Mouse (Mus musculus): Measurements from ENCODE around the gene Adamts2. TPM values are rescaled to one million over a fixed set of nuclear protein-coding genes. Genes with fewer than 3 reads are reported as not detected.

Gene Adamts2
- total RNA-seq, 4 experiments from 2014 or later = 5.7 to 9.0 (median 8.2) TPM

GRCm38 (mm10) chr11:50622238-50622726, 20.4 kb downstream of the Adamts2 start:
- DNase-seq (ENCODE audit: low spot score in 2 of 2) = no peak

GRCm38 (mm10) chr11:50623806-50624205, 21.9 kb downstream of the Adamts2 start:
- DNase-seq (ENCODE audit: low spot score in 2 of 2) = no peak

- no peak for DNase-seq (ENCODE audit: low spot score in 2 of 2)
These were observed 22.4 kb downstream of the Adamts2 start for GRCm38 (mm10) chr11:50624239-50624638.

- no peak for DNase-seq (ENCODE audit: low spot score in 2 of 2)
These were observed 22.8 kb downstream of the Adamts2 start for GRCm38 (mm10) chr11:50624720-50625119.

- no peak for DNase-seq (ENCODE audit: low spot score in 2 of 2)
These were observed 27.0 kb downstream of the Adamts2 start for GRCm38 (mm10) chr11:50628915-50629314.

GRCm38 (mm10) chr11:50630462-50630861, 28.6 kb downstream of the Adamts2 start:
- DNase-seq (ENCODE audit: low spot score in 2 of 2) = no peak

GRCm38 (mm10) chr11:50632270-50632669, 30.4 kb downstream of the Adamts2 start:
- peak; percentile 8 to 59 for DNase-seq (ENCODE audit: low spot score in 2 of 2)

- DNase-seq (ENCODE audit: low spot score in 2 of 2) = no peak
These were observed 33.2 kb downstream of the Adamts2 start for GRCm38 (mm10) chr11:50635051-50635590.

- DNase-seq (ENCODE audit: low spot score in 2 of 2) = no peak
These were observed 35.1 kb downstream of the Adamts2 start for GRCm38 (mm10) chr11:50637026-50637425.

GRCm38 (mm10) chr11:50638197-50638867, 36.4 kb downstream of the Adamts2 start:
- no peak for DNase-seq (ENCODE audit: low spot score in 2 of 2)

GRCm38 (mm10) chr11:50638868-50639220, 37.0 kb downstream of the Adamts2 start:
- no peak for DNase-seq (ENCODE audit: low spot score in 2 of 2)

- DNase-seq (ENCODE audit: low spot score in 2 of 2) = no peak
These were observed 40.7 kb downstream of the Adamts2 start for GRCm38 (mm10) chr11:50642583-50642982.

GRCm38 (mm10) chr11:50646148-50646547, 44.3 kb downstream of the Adamts2 start:
- DNase-seq (ENCODE audit: low spot score in 2 of 2) = no peak

- no peak for DNase-seq (ENCODE audit: low spot score in 2 of 2)
These were observed 46.4 kb downstream of the Adamts2 start for GRCm38 (mm10) chr11:50648143-50648807.

- DNase-seq (ENCODE audit: low spot score in 2 of 2) = no peak
These were observed 48.2 kb downstream of the Adamts2 start for GRCm38 (mm10) chr11:50650037-50650436.

GRCm38 (mm10) chr11:50653746-50654431, 52.0 kb downstream of the Adamts2 start:
- no peak for DNase-seq (ENCODE audit: low spot score in 2 of 2)

GRCm38 (mm10) chr11:50658826-50659225, 56.9 kb downstream of the Adamts2 start:
- no peak for DNase-seq (ENCODE audit: low spot score in 2 of 2)

GRCm38 (mm10) chr11:50662176-50662575, 60.3 kb downstream of the Adamts2 start:
- DNase-seq (ENCODE audit: low spot score in 2 of 2) = no peak

GRCm38 (mm10) chr11:50664826-50665225, 62.9 kb downstream of the Adamts2 start:
- no peak for DNase-seq (ENCODE audit: low spot score in 2 of 2)

- no peak for DNase-seq (ENCODE audit: low spot score in 2 of 2)
These were observed 67.9 kb downstream of the Adamts2 start for GRCm38 (mm10) chr11:50669542-50670362.

- no peak for DNase-seq (ENCODE audit: low spot score in 2 of 2)
These were observed 68.5 kb downstream of the Adamts2 start for GRCm38 (mm10) chr11:50670363-50670725.

All from left cerebral cortex, adult 8-10 months (tissue).